Mouse (Mus musculus) MEL-GATA-1-ER (cell line): ENCODE data around the gene Olfr620.

Source experiments
- DNase-seq: peaks from one replicate; pipeline ENCODE4 v3.0.0-alpha.2; 2012; ENCODE audit warnings: low read depth; ENCODE audit errors: extremely low read depth

The Olfr620 gene

DNA sequence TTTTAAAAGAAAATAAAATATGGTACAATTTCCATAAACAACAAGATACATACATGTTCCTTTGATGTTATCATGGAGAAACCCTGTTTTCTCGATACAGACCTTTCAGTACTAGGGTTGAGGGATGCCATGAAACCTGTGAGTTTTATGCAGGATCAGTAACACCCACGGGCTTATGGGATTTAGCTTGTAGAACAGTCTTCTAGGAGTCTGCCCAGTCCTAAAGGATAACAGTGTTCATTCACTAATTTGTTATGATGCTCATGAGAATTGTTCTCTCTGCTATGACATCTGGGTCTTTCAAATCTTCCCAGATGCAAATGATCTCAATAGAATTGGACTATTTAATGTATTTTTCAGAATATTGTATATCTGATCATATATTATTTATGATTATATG, at the start of gene Olfr620:
TSS of gene Olfr620 (minus strand) at position 101 of the 400 bp plus-strand sequence.
- DNase-seq: no peak

DNA sequence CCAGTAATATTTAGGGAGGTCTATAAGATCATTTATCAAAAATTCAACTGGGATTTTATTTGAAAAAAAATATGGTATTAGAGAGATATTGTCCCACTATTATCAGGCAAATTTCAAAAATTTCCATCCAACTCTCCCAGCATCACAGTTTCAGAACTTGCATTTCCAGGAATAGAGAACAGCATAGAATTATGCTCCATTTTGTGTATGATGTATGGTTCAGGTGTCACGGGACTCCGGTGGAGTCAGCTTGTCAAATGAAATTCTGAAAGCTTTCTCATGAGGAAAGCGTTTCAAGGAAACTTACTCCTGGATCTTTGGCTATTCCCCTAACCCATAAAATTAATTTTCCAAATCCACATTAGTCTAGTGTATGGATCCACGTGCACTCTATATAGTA, 31.7 kb upstream of the Olfr620 start:
- DNase-seq: no peak

DNA sequence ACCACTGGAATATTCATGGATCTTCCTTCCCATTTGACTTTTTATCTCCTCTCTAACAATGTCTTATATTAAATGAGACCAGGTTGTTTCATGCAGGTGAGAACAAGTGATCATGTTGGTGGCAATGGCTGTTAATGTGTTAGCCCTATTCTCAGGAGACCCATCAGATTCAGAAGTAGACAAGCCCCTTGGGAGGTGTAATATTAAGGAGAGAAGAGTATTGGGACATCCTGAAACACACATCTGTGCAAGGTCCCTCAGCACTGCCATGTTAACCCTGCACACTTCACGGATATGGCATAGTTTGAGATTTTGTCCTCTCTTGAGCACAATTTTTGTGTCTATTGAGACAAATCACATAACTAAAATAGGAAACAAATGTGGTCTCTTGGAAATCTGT, 30.3 kb upstream of the Olfr620 start, which contains the start of gene Olfr622:
TSS of gene Olfr622 (minus strand) at position 101 of the 400 bp plus-strand sequence.
- DNase-seq: no peak

DNA sequence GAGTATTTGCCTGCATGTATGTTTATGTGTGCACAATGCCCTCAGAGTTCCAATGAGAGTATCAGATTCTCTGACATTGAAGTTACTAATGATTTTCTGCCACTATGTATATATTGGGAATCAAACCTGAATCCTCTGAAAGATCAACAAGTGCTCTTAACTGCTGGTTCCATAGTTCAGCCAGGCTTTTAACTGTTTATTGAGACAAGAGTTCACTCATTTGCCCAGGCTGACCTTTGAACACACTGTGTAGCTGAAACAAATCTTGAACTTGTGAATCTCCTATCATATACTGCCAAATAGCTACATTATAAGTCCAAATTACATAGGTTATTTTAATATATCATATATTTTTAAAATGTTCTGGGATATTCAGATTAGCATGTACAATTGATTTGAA, 24.5 kb upstream of the Olfr620 start:
- DNase-seq: no peak

DNA sequence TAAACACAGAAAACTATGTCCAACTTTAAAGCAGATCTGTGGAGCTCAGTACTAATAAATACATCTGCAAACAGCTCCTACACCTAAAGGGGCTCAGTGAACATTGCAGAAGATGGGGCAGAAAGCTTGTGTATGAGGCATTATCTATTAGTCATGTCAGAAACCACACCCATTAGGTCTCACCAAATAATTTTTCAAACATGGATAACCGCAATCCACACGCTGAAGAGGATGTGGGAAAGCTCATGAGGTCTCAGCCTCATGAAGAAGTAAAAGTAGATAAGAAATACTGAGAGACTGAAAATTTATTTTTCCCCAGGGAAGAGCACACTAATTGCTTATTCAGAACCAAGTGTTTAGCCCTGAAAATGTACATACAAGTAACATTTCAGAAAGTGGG, 4.9 kb downstream of the Olfr620 start:
- no peak for DNase-seq

DNA sequence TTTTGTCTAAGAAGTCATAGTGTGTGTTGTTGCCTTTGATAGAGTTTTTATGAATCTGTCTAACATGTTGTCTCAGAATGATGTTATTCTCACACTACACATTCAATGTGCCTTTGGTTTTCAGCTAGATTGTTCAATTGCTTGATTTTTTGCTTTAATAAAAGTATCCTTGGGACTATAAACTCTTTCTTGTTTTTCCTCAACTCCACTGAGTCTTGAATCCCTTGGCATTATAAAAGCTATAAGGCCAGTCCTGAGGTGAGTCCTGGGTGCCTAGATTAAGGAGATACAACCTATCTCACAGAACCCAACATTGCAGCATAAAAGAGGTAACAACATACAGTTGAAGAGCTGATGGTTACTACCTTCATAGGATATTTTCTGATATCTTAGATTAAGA, 12.1 kb downstream of the Olfr620 start, which contains the start of gene Olfr619:
TSS of gene Olfr619 (plus strand) at position 301 of the 400 bp plus-strand sequence.
- no peak for DNase-seq

DNA sequence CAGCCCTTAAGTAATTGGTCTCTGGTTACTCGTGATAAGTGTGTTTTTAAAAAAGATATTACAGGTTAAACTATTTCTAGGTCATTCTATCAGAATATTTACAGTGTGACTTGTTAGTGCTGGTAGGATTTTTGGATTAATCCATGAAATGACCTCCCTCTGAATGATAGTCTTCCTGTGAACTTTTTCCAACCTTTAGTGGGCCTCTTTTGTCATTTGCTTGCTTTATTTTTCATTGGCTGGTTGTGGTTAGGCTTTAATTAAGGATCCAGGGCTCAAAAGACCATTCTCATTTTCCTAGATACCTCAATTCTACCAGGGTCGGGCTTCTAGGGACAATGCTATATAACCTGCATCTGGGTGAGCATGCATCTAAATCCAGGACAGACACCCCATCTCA, 22.5 kb downstream of the Olfr620 start, which contains the start of gene Olfr618:
TSS of gene Olfr618 (plus strand) at position 301 of the 400 bp plus-strand sequence.
- no peak for DNase-seq

DNA sequence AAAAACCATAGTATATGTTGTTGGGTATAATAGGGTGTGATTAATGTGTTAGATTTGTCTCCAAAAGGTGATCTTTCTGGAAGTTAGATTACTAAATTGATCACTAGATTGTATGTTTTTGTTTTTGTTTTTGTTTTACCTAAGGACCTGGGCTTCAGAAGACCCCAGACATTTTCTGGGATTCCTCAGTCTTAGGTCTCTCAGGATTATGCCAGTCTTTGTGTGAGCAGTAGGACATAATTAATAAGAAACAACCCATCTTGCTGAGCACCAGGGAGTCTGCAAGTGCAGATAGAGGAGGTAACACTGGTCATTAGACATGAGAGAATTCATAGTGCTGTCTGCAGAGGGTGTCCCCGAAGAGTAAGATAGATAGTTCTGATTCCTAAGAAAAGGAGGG, 39.6 kb downstream of the Olfr620 start, which contains the start of gene Olfr617:
TSS of gene Olfr617 (plus strand) at position 301 of the 400 bp plus-strand sequence.
- DNase-seq: no peak

DNA sequence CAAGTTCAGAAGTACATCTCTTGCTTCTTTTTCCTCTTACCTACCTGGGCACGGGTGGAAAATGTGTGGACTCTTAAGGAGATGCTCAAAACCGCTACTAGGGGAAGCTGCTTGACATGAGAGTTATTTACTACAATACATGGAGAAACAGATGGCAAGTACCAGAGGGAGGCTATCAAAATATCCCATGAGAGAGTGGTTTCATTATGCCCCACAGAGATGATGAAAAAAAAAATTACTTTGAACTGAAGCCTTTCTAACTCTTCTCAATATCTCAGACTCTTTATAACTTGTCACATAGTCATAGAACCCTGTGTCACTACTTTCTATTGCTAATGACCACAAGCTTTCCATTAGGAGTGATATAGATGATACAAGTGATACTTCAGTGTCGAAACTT, 43.3 kb downstream of the Olfr620 start, which contains the start of gene Olfr616:
TSS of gene Olfr616 (minus strand) at position 101 of the 400 bp plus-strand sequence.
- no peak for DNase-seq

DNA sequence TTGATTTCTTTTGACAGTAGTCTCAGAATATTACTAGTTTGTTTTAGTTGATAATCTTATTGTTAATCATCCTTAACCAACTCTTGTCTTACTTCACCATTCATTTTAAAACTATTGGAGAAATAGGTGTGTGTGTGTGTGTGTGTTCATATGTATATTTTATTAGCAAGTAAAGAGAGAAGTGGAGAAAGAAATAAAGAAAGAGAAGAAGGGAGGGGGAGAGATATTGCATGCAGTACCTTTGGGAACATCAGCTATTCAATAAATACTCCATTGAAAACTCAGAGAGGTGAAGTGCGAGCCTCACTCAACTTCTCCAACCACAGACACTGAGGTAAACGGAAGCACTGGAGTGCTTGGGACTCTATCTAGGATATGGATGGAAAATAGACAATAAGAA, 56.6 kb downstream of the Olfr620 start, which contains the start of gene Olfr615:
TSS of gene Olfr615 (plus strand) at position 301 of the 400 bp plus-strand sequence.
- DNase-seq: no peak
